Mouse (Mus musculus) intestine, embryonic 15.5 days (tissue): ENCODE data around the gene Ppp2r3a. TPM values are rescaled to one million over a fixed set of nuclear protein-coding genes. Genes with fewer than 3 reads are reported as not detected.

ENCODE experiments used
- ATAC-seq: fragments of 200-750 bp; cut with Nextera tagmentation; 2 replicates; pipeline ENCODE4 v1.8.0; 2017; ENCODE audit warnings: moderate TSS enrichment, moderate library complexity
- H3K27ac ChIP-seq: fragments of 300-500 bp; sonication (generic); 2 replicates; pipeline ENCODE4 v1.5.1; 2015; ENCODE audit warnings: mild to moderate bottlenecking, inconsistent platforms
- H3K27me3 ChIP-seq: fragments of 300-500 bp; sonication (generic); replicated peaks from 2 replicates; pipeline ENCODE4 v1.6.1; 2015; ENCODE audit warnings: inconsistent platforms
- H3K36me3 ChIP-seq: fragments of 300-500 bp; sonication (generic); 2 replicates; pipeline ENCODE4 v1.6.1; 2015; ENCODE audit warnings: inconsistent platforms
- H3K4me1 ChIP-seq: fragments of 300-500 bp; sonication (generic); replicated peaks from 2 replicates; pipeline ENCODE4 v1.6.1; 2015; ENCODE audit warnings: inconsistent platforms
- H3K4me2 ChIP-seq: fragments of 300-500 bp; sonication (generic); replicated peaks from 2 replicates; pipeline ENCODE4 v1.6.1; 2015; ENCODE audit warnings: mild to moderate bottlenecking, inconsistent platforms
- H3K4me3 ChIP-seq: fragments of 300-500 bp; sonication (generic); replicated peaks from 2 replicates; pipeline ENCODE4 v1.5.1; 2015; ENCODE audit warnings: inconsistent platforms
- H3K9ac ChIP-seq: fragments of 300-500 bp; sonication (generic); 2 replicates; pipeline ENCODE4 v1.6.1; 2015; ENCODE audit warnings: inconsistent platforms
- H3K9me3 ChIP-seq: fragments of 300-500 bp; sonication (generic); 2 replicates; pipeline ENCODE4 v1.6.1; 2016; ENCODE audit warnings: inconsistent platforms
- WGBS: fragments of 180-500 bp; shearing (Covaris S2); methylation state at CpG from one replicate; pipeline ENCODE4 v1.1.7; 2015; 5-methylcytosine and 5-hydroxymethylcytosine counted together
- polyA plus RNA-seq: library from polyadenylated mRNA; unstranded; fragments of >200 nt; fragmentation: Nextera tagmentation; extraction: Ambion mirVana; gene quantifications from 2 replicates; pipeline ENCODE4 v1.2.1, GENCODE M21; 2015

Ppp2r3a gene
- polyA plus RNA-seq, 1 experiment from 2014 or later = 9.8 TPM

DNA sequence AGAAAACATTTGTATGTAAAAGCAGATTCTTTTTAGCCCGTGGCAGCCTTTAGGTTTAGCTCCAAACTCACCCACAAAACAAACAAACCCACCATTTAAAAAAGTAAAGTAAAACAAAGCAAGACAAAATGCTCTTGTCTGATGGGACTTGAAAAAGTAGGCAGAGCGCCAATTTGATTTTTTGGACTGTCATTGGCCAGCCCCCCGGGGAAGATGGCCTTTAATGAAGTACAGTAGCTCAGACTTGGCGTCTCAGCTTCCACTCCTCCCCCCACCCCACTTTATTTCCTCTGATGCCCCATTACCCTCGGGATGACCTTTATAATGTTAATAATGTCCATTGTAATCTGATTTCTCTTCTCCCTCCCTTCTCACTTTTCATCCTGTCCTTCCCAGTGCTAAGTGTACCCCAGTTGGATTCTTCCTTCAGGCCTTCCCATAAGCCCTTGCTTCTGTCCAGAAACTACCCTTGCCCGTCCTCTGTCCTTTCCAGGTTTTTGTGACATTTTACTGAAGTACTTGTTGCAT lies 189.3 kb downstream of the Ppp2r3a start:
- Histone ChIP-seq H3K27ac (no peak overlapping the region), H3K9me3 (no peaks in the 10 kb centered on the region), H3K4me1 (0 out of 2 replicates have a peak, but pooled peaks cover 2% of the 10 kb centered on the region), H3K9ac (no peak overlapping the region), H3K4me2 (no peak overlapping the region), H3K4me3 (no peak overlapping the region), H3K36me3 (no peaks in the 10 kb centered on the region), H3K27me3 (no peaks in the 10 kb centered on the region)
- 55% methylated on average over 6 of the region's 6 CpGs for WGBS
- ATAC-seq = no peak

DNA sequence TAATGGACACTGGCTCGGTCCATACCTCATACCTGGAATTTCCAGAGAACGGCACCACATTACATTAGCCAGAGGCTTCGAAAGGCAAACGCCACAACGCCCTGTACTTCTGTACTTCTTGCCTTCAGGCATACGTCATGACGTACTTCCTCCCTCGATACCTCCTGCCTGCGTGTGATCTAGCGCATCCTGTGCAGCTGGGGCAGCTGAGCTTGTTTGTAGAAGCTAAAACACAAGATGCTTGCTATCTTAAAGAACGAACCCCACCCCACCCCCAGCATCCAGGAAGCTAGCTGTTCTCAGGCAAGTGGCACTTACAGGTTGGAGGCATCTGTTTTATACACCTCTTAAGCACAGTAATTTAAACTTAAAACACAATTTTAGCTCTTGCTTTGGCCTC lies 190.6 kb downstream of the Ppp2r3a start:
- no peak overlapping the region for H3K4me2 ChIP-seq
- WGBS = 57% methylated on average over 11 of the region's 11 CpGs
- no peak overlapping the region for H3K4me3 ChIP-seq
- no peaks in the 10 kb centered on the region for H3K36me3 ChIP-seq
- no peaks in the 10 kb centered on the region for H3K9me3 ChIP-seq
- no peaks in the 10 kb centered on the region for H3K27me3 ChIP-seq
- H3K4me1 ChIP-seq = 0 out of 2 replicates have a peak, but pooled peaks cover 4% of the 10 kb centered on the region
- H3K9ac ChIP-seq = no peak overlapping the region
- no peak for ATAC-seq
- H3K27ac ChIP-seq = no peak overlapping the region

DNA sequence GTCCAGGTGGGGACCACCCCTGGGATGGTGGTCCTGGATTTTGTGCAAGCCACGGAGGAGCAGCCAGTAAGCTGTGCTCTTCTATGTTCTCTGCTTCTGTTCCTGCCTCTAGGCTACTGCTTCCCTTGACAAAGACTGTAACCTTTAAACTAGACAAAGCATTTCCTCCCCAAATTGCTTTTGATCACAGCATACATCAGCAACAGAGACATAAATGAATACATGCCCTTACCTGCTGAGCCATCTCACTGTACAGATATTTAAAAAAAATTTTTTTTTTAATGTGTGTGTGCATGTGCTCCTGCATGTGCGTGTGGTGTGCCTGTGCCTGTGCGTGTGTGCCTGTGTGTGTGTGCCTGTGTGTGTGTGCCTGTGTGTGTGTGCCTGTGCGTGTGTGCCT lies 194.4 kb downstream of the Ppp2r3a start:
- WGBS = 89% methylated on average over 4 of the region's 4 CpGs

More for the DNA sequence above, 194.4 kb downstream of the Ppp2r3a start:
- no peak overlapping the region for H3K4me3 ChIP-seq
- no peaks in the 10 kb centered on the region for H3K27me3 ChIP-seq
- H3K36me3 ChIP-seq = no peaks in the 10 kb centered on the region
- 0 out of 2 replicates have a peak, but pooled peaks cover 4% of the 10 kb centered on the region for H3K4me1 ChIP-seq
- H3K9ac ChIP-seq = no peak overlapping the region
- no peak for ATAC-seq
- H3K9me3 ChIP-seq = no peaks in the 10 kb centered on the region
- no peak overlapping the region for H3K27ac ChIP-seq
- H3K4me2 ChIP-seq = no peak overlapping the region

Other genes starting within 250 kb of the Ppp2r3a start
- gene Pccb, start 216.9 kb downstream of the Ppp2r3a start, polyA plus RNA-seq = 25.1 and 25.5 TPM in 2 replicates
- gene Msl2, start 177.7 kb downstream of the Ppp2r3a start, polyA plus RNA-seq = 4.7 and 5.1 TPM in 2 replicates